Mouse (Mus musculus) spleen, adult 2 months (tissue): ENCODE measurements around the gene Marcksl1.

Experiments used
- CTCF ChIP-seq: fragments of 200-500 bp; IDR thresholded peaks from 2 replicates; pipeline ENCODE4 v1.5.1; 2011; ENCODE audit warnings: mild to moderate bottlenecking, inconsistent platforms; ENCODE audit not compliant: insufficient read depth, insufficient read length, insufficient replicate concordance; ENCODE audit errors: extremely low read depth
- POLR2A ChIP-seq: fragments of 200-500 bp; IDR thresholded peaks from 2 replicates; pipeline ENCODE4 v1.6.1; 2011; ENCODE audit warnings: low read depth, low read length, inconsistent platforms

GRCm38 (mm10) chr4:129514300-129514898 lies 1.0 kb downstream of the Marcksl1 start:
- TF ChIP-seq CTCF, result peak; percentile 78
- TF ChIP-seq POLR2A, result no peak
